Mouse (Mus musculus) CH12.LX (cell line): Measurements from ENCODE around the gene Tkt. TPM values are rescaled to one million over a fixed set of nuclear protein-coding genes. Genes with fewer than 3 reads are reported as not detected.

Experiments
- DNase-seq: peaks from one replicate; pipeline ENCODE4 v3.0.0-alpha.2; 2013; ENCODE audit errors: extremely low read depth
- H3K27ac ChIP-seq: 2 replicates; pipeline ENCODE4 v1.5.1; 2012; ENCODE audit warnings: low read depth, mild to moderate bottlenecking, control low read depth, moderate library complexity; ENCODE audit not compliant: insufficient read depth
- H3K27me3 ChIP-seq: replicated peaks from 2 replicates; pipeline ENCODE3; 2012; ENCODE audit warnings: inconsistent platforms
- H3K36me3 ChIP-seq, 2 experiments: replicated peaks in 1 of 2; 2 replicates each; pipeline versions ENCODE3 to v1.6.1; 2012; ENCODE audit warnings: inconsistent platforms in 1 of 2, low read length in 1 of 2, mild to moderate bottlenecking in 1 of 2, mixed read lengths in 1 of 2, moderate library complexity in 1 of 2; ENCODE audit not compliant: control insufficient read depth in 1 of 2, insufficient read depth in 1 of 2
- H3K4me1 ChIP-seq, 2 experiments: 2 replicates each; pipeline ENCODE4 v1.6.1; 2012; ENCODE audit warnings: inconsistent platforms in 1 of 2, moderate library complexity in 1 of 2; ENCODE audit not compliant: insufficient read depth in 2 of 2, control insufficient read depth in 1 of 2
- H3K4me2 ChIP-seq: 2 replicates; pipeline ENCODE4 v1.6.1; 2012; ENCODE audit warnings: low read depth, mild to moderate bottlenecking, control low read depth; ENCODE audit not compliant: poor library complexity, insufficient read depth, severe bottlenecking
- H3K4me3 ChIP-seq, 3 experiments: fragments of 150-350 bp in 1 of 3; sonication (generic) in 1 of 3; replicated peaks in 1 of 3; 2 replicates each; pipeline versions ENCODE3 to v1.5.1; 2011 to 2012; ENCODE audit warnings: low read depth in 2 of 3, low read length in 2 of 3, mild to moderate bottlenecking in 2 of 3, moderate library complexity in 2 of 3, control low read depth in 1 of 3, improper control_type of control experiment in 1 of 3, inconsistent platforms in 1 of 3, mixed read lengths in 1 of 3; ENCODE audit not compliant: poor library complexity in 1 of 3
- H3K79me2 ChIP-seq: replicated peaks from 2 replicates; pipeline ENCODE4 v1.6.1; 2012; ENCODE audit warnings: mild to moderate bottlenecking, moderate library complexity; ENCODE audit not compliant: control insufficient read depth, poor library complexity, insufficient read depth, severe bottlenecking; ENCODE audit errors: extremely low read depth
- H3K9ac ChIP-seq: 2 replicates; pipeline ENCODE4 v1.6.1; 2012; ENCODE audit warnings: low read depth, mild to moderate bottlenecking, control low read depth, moderate library complexity; ENCODE audit not compliant: insufficient read depth
- H3K9me3 ChIP-seq: replicated peaks from 2 replicates; pipeline ENCODE3; 2012; ENCODE audit warnings: low read length, inconsistent platforms, mixed read lengths
- BHLHE40 ChIP-seq: IDR thresholded peaks from 2 replicates; pipeline ENCODE4 v1.6.1; 2011; ENCODE audit warnings: mild to moderate bottlenecking, low read depth, low read length, improper control_type of control experiment
- CHD1 ChIP-seq: IDR thresholded peaks from 2 replicates; pipeline ENCODE4 v1.6.1; 2012; ENCODE audit warnings: low read depth, low read length, improper control_type of control experiment, inconsistent platforms
- CTCF ChIP-seq, 2 experiments: IDR thresholded peaks in 1 of 2; conservative IDR thresholded peaks in 1 of 2; 2 replicates each; pipeline ENCODE4 v1.5.1; 2011 to 2012; ENCODE audit warnings: low read depth in 2 of 2, low read length in 2 of 2, improper control_type of control experiment in 1 of 2, inconsistent platforms in 1 of 2, mild to moderate bottlenecking in 1 of 2, moderate library complexity in 1 of 2
- EP300 ChIP-seq: IDR thresholded peaks from 2 replicates; pipeline ENCODE4 v1.6.1; 2011; ENCODE audit warnings: low read length, improper control_type of control experiment
- JUN ChIP-seq: IDR thresholded peaks from 2 replicates; pipeline ENCODE4 v1.6.1; 2011; ENCODE audit warnings: low read depth, mild to moderate bottlenecking, low read length, improper control_type of control experiment, moderate library complexity; ENCODE audit not compliant: insufficient read depth
- JUND ChIP-seq: conservative IDR thresholded peaks from 2 replicates; pipeline ENCODE4 v1.6.1; 2011; ENCODE audit warnings: low read depth, low read length, improper control_type of control experiment
- MAZ ChIP-seq: IDR thresholded peaks from 2 replicates; pipeline ENCODE4 v1.6.1; 2012; ENCODE audit warnings: low read depth, mild to moderate bottlenecking, inconsistent platforms, low read length, improper control_type of control experiment, moderate library complexity
- RAD21 ChIP-seq: IDR thresholded peaks from 2 replicates; pipeline ENCODE4 v1.6.1; 2011; ENCODE audit warnings: low read depth, mild to moderate bottlenecking, low read length, improper control_type of control experiment, moderate library complexity
- SMC3 ChIP-seq: IDR thresholded peaks from 2 replicates; pipeline ENCODE4 v1.6.1; 2011; ENCODE audit warnings: low read depth, low read length, improper control_type of control experiment
- TBP ChIP-seq: conservative IDR thresholded peaks from 2 replicates; pipeline ENCODE4 v1.6.1; 2011; ENCODE audit warnings: low read depth, low read length, improper control_type of control experiment
- UBTF ChIP-seq: IDR thresholded peaks from 2 replicates; pipeline ENCODE4 v1.6.1; 2012; ENCODE audit warnings: low read depth, mild to moderate bottlenecking, inconsistent platforms, low read length, improper control_type of control experiment, moderate library complexity
- USF2 ChIP-seq: conservative IDR thresholded peaks from 2 replicates; pipeline ENCODE4 v1.6.1; 2011; ENCODE audit warnings: low read depth, low read length, improper control_type of control experiment
- ZC3H11A ChIP-seq: IDR thresholded peaks from 2 replicates; pipeline ENCODE4 v1.6.1; 2012; ENCODE audit warnings: low read depth, mild to moderate bottlenecking, inconsistent platforms, low read length, improper control_type of control experiment
- ZKSCAN1 ChIP-seq: IDR thresholded peaks from 2 replicates; pipeline ENCODE4 v1.6.1; 2012; ENCODE audit warnings: low read depth, inconsistent platforms, low read length, improper control_type of control experiment, borderline replicate concordance
- ZNF384 ChIP-seq: IDR thresholded peaks from 2 replicates; pipeline ENCODE4 v1.6.1; 2012; ENCODE audit warnings: low read depth, low read length, improper control_type of control experiment, inconsistent platforms
- dilution Hi-C: fragments of 300-500 bp; cut with MboI; formaldehyde crosslinking; loops from 2 replicates; pipeline ENCODE4 v1.14.3; 2020; ENCODE audit warnings: low sequenced_read_pairs; ENCODE audit not compliant: extremely low pct_unique_long_range_greater_than_20kb, extremely low pct_ligation_motif_present
- in situ Hi-C: fragments of 300-500 bp; cut with MboI; formaldehyde crosslinking; loops from 3 replicates; pipeline ENCODE4 v1.14.3; 2019; ENCODE audit warnings: low sequenced_read_pairs, low pct_ligation_motif_present, low pct_unique_long_range_greater_than_20kb, mixed read lengths
- polyA plus RNA-seq: library from polyadenylated mRNA; unstranded; fragments of >175 nt; gene quantifications from 2 replicates; pipeline ENCODE4 v1.2.1, GENCODE M21; 2012; ENCODE audit warnings: low read depth; ENCODE audit not compliant: insufficient read length
- total RNA-seq, 2 experiments: library from RNA; depleted of rRNA; stranded (reverse); fragments of 300-350 nt in 1 of 2; fragments of >200 nt in 1 of 2; gene quantifications; 2 replicates each; pipeline ENCODE4 v1.2.3; 2012 to 2014

Gene Tkt
- total and polyA plus RNA-seq, 3 experiments, result 450 to 837 (median 456) TPM

GRCm38 (mm10) chr14:30573235-30573634 lies 25.1 kb downstream of the Tkt start:
- no peak for DNase-seq
- dilution Hi-C loops, result no loop called here
- no peak overlapping the region for H3K4me2 ChIP-seq
- peaks cover 65 to 88% of the 10 kb centered on the region in 2 experiments for H3K36me3 ChIP-seq
- H3K9me3 ChIP-seq, result no peaks in the 10 kb centered on the region
- H3K27me3 ChIP-seq, result no peaks in the 10 kb centered on the region
- H3K79me2 ChIP-seq, result no peaks in the 10 kb centered on the region
- 0 out of 4 replicates have a peak, but pooled peaks cover 0 to 4% of the 10 kb centered on the region in 2 experiments for H3K4me1 ChIP-seq
- in situ Hi-C loops, result no loop called here
- H3K9ac ChIP-seq, result no peak overlapping the region
- no peak overlapping the region for H3K4me3 ChIP-seq
- TF ChIP-seq BHLHE40 (no peak), MAZ (no peak), ZKSCAN1 (no peak), JUN (no peak), TBP (no peak), SMC3 (no peak), USF2 (no peak), EP300 (no peak), UBTF (no peak), CHD1 (no peak), JUND (no peak)
- TF ChIP-seq, all 38 proteins: peak for 0
- no peak overlapping the region for H3K27ac ChIP-seq

GRCm38 (mm10) chr14:30573983-30574584 lies 25.9 kb downstream of the Tkt start:
- Histone ChIP-seq H3K27ac (no peak overlapping the region), H3K4me1 (peaks cover 3 to 9% of the 10 kb centered on the region in 2 experiments), H3K79me2 (no peaks in the 10 kb centered on the region), H3K36me3 (peaks cover 56 to 79% of the 10 kb centered on the region in 2 experiments), H3K4me3 (no peak overlapping the region), H3K9me3 (no peaks in the 10 kb centered on the region), H3K27me3 (no peaks in the 10 kb centered on the region), H3K4me2 (no peak overlapping the region), H3K9ac (no peak overlapping the region)
- in situ Hi-C loops (no loop called here), dilution Hi-C loops (no loop called here)
- peak; percentile 77 for DNase-seq
- TF ChIP-seq ZNF384, result no peak
- TF ChIP-seq ZC3H11A, result no peak
- peak; percentile 71 for TF ChIP-seq RAD21
- TF ChIP-seq CTCF (conservative IDR thresholded peaks at IDR 0.05 in 1 of 2, IDR thresholded peaks at IDR 0.05 in 1 of 2; ENCODE audit: low read depth in 2 of 2, low read length in 2 of 2), result peak; percentile 86 to 99
- peak; percentile 76 for TF ChIP-seq SMC3
- TF ChIP-seq, all 38 proteins: peak for 3
